Mouse (Mus musculus) liver, adult 2 months (tissue): Measurements from ENCODE around the gene Nsun2.

Experiments used
- CTCF ChIP-seq: fragments of 200-500 bp; IDR thresholded peaks from 2 replicates; pipeline ENCODE4 v1.5.1; 2011; ENCODE audit warnings: low read depth, low read length, control low read depth
- POLR2A ChIP-seq: fragments of 200-500 bp; IDR thresholded peaks from 2 replicates; pipeline ENCODE4 v1.6.1; 2011; ENCODE audit warnings: low read length, control low read depth; ENCODE audit not compliant: insufficient read depth; ENCODE audit errors: extremely low read depth

DNA sequence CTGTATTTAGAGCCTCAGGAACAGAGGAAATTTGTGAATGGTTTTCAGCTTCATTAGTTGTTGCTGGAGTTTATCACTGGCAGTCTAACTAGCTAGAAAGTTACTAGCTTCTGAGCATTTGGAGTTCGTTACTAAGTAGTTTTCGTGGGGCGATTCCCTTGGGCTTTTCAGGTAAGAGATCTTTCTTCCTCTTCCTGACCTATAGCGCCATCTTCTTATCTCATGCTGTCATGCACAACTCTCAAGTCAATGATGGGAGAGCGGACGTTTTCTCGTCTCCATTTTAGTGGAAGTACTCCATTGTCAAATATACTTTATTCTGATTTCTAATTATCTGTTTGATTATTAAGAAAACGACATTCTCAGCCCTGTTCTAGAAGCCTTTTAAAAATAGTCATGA lies 16.4 kb downstream of the Nsun2 start:
- TF ChIP-seq POLR2A = no peak
- TF ChIP-seq CTCF = no peak
